Mouse (Mus musculus) liver, embryonic 16.5 days (tissue): Measurements from ENCODE around the gene Tnnt2. TPM values are rescaled to one million over a fixed set of nuclear protein-coding genes. Genes with fewer than 3 reads are reported as not detected.

Experiments used
- ATAC-seq: fragments of 200-750 bp; cut with Nextera tagmentation; 2 replicates; pipeline ENCODE4 v1.8.0; 2017; ENCODE audit warnings: low read depth, mild to moderate bottlenecking, moderate number of reproducible peaks, moderate library complexity
- H3K27ac ChIP-seq: fragments of 300-500 bp; sonication (generic); 2 replicates; pipeline ENCODE4 v1.5.1; 2014; ENCODE audit warnings: mild to moderate bottlenecking, low read length
- H3K27me3 ChIP-seq: fragments of 300-500 bp; sonication (generic); 2 replicates; pipeline ENCODE4 v1.6.1; 2014; ENCODE audit warnings: low read depth, low read length, mixed read lengths; ENCODE audit not compliant: control insufficient read depth, insufficient read depth
- H3K36me3 ChIP-seq: fragments of 300-500 bp; sonication (generic); 2 replicates; pipeline ENCODE4 v1.6.1; 2014; ENCODE audit warnings: mild to moderate bottlenecking; ENCODE audit not compliant: control insufficient read depth, insufficient read depth
- H3K4me1 ChIP-seq: fragments of 300-500 bp; sonication (generic); 2 replicates; pipeline ENCODE4 v1.6.1; 2014; ENCODE audit warnings: low read depth, low read length, mixed read lengths; ENCODE audit not compliant: control insufficient read depth
- H3K4me2 ChIP-seq: fragments of 300-500 bp; sonication (generic); 2 replicates; pipeline ENCODE4 v1.6.1; 2014; ENCODE audit warnings: low read depth, low read length, mixed read lengths
- H3K4me3 ChIP-seq: fragments of 300-500 bp; sonication (generic); 2 replicates; pipeline ENCODE4 v1.5.1; 2014; ENCODE audit warnings: low read depth, mild to moderate bottlenecking, low read length
- H3K9ac ChIP-seq: fragments of 300-500 bp; sonication (generic); 2 replicates; pipeline ENCODE4 v1.6.1; 2014; ENCODE audit warnings: low read depth, low read length
- H3K9me3 ChIP-seq: fragments of 300-500 bp; sonication (generic); replicated peaks from 2 replicates; pipeline ENCODE4 v1.6.1; 2016; ENCODE audit warnings: low read length; ENCODE audit not compliant: control insufficient read depth
- WGBS: fragments of 180-500 bp; shearing (Covaris S2); extraction: QIAGEN DNeasy Blood & Tissue Kit; methylation state at CpG from one replicate; pipeline ENCODE4 v1.1.7; 2014; ENCODE audit not compliant: insufficient replicate concordance; 5-methylcytosine and 5-hydroxymethylcytosine counted together
- polyA plus RNA-seq: library from polyadenylated mRNA; unstranded; fragments of >200 nt; fragmentation: Nextera tagmentation; extraction: Ambion mirVana; gene quantifications from 2 replicates; pipeline ENCODE4 v1.2.1, GENCODE M21; 2015

Tnnt2 gene
- polyA plus RNA-seq, 1 experiment from 2014 or later, result 5.9 TPM

DNA sequence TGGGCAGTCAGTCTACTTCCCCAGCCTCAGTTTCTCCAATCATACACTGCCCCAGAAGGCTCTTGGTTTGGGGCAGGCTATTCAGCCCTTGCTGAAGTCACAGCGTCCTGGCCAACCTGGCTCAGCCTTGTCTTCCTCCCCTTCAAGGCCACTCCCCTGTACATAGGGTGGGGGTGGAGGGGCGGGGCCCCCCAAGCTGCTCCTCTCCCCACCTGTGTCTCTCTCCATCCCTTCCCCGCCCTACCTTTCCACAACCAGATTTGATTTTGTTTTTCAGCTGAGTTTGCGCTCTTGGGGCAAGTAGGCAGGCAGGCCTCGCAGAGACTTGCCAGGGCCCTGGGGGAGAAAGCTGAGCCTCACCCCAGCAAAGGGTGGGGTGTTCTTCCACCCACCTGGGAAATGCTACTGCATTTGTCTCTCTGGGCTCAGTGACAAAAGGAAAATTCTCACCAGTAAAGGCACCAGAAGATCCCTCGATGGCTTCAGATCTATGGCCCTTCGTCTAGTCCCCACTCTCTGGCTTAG lies 63.9 kb downstream of the Tnnt2 start:
- no peak for ATAC-seq
- H3K4me3 ChIP-seq, result no peak overlapping the region
- H3K36me3 ChIP-seq, result no peaks in the 10 kb centered on the region
- H3K4me1 ChIP-seq, result peaks cover 6% of the 10 kb centered on the region
- no peak overlapping the region for H3K4me2 ChIP-seq
- H3K9ac ChIP-seq, result no peak overlapping the region
- peaks cover 3% of the 10 kb centered on the region; the same call in 1 of the 2 replicates for H3K27me3 ChIP-seq
- no peaks in the 10 kb centered on the region for H3K9me3 ChIP-seq
- WGBS, result 60% methylated on average over 7 of the region's 7 CpGs
- no peak overlapping the region for H3K27ac ChIP-seq

Other genes starting within 250 kb of the Tnnt2 start
- 0.70 and 1.1 TPM in 2 replicates for gene Nav1, start 229.1 kb upstream of the Tnnt2 start, polyA plus RNA-seq
- 26.9 and 30.5 TPM in 2 replicates for gene Csrp1, start 116.3 kb upstream of the Tnnt2 start, polyA plus RNA-seq
- gene Phlda3, start 70.2 kb upstream of the Tnnt2 start, polyA plus RNA-seq, result 4.8 and 5.0 TPM in 2 replicates
- 8.8 and 15.6 TPM in 2 replicates for gene Tnni1, start 56.9 kb upstream of the Tnnt2 start, polyA plus RNA-seq
- gene Lad1, start 17.8 kb upstream of the Tnnt2 start, polyA plus RNA-seq, result 0.09 and 1.5 TPM in 2 replicates
- not detected in 2 replicates for gene Pkp1, start 82.9 kb downstream of the Tnnt2 start, polyA plus RNA-seq
- gene Igfn1, start 170.0 kb downstream of the Tnnt2 start, polyA plus RNA-seq, result not detected in 2 replicates
- gene Tmem9, start 171.8 kb downstream of the Tnnt2 start, polyA plus RNA-seq, result 92.9 and 94.4 TPM in 2 replicates
- not detected in 2 replicates for gene Ascl5, start 214.4 kb downstream of the Tnnt2 start, polyA plus RNA-seq
- 0.15 and 0.60 TPM in 2 replicates for gene Cacna1s, start 216.4 kb downstream of the Tnnt2 start, polyA plus RNA-seq